Mouse (Mus musculus): ENCODE data around the gene B3galt6. TPM values are rescaled to one million over a fixed set of nuclear protein-coding genes. Genes with fewer than 3 reads are reported as not detected.
A peak's percentile ranks its signal among the peaks of the same experiment; 100 is the strongest.

Gene B3galt6
- total and polyA plus RNA-seq, 3 experiments: 3.6 to 11.7 (median 4.1) TPM

GRCm38 (mm10) chr4:155963106-155963505 is 29.3 kb downstream of the B3galt6 start:
- peak overlapping the region; percentile 75 for H3K4me3 ChIP-seq (ENCODE audit: low read depth, low read length)
- no peak for TF ChIP-seq CTCF (IDR thresholded peaks at IDR 0.05; ENCODE audit: low read depth, low read length)
- no peak for TF ChIP-seq GATA1 (IDR thresholded peaks at IDR 0.05; ENCODE audit: borderline replicate concordance, low read length)
- TF ChIP-seq GATA2 (IDR thresholded peaks at IDR 0.05; ENCODE audit: borderline replicate concordance, low read depth, low read length): no peak
- H3K4me1 ChIP-seq (ENCODE audit: insufficient read depth, low read depth, low read length): peaks cover 72% of the 10 kb centered on the region
- H3K36me3 ChIP-seq (replicated peaks): peaks cover 69% of the 10 kb centered on the region
- H3K9me3 ChIP-seq (replicated peaks): no peaks in the 10 kb centered on the region
- DNase-seq (ENCODE audit: low spot score) (no peak), ATAC-seq (ENCODE audit: extremely low read depth, insufficient number of reproducible peaks, low FRiP score, poor library complexity, severe bottlenecking) (no peak)
- no peaks in the 10 kb centered on the region for H3K27me3 ChIP-seq (ENCODE audit: insufficient read depth, low read length)

- peaks cover 66% of the 10 kb centered on the region for H3K4me1 ChIP-seq (ENCODE audit: insufficient read depth, low read depth, low read length)
- H3K4me3 ChIP-seq (ENCODE audit: low read depth, low read length): peak within 1 kb of the TSS; percentile 75
- peak; percentile 98 for DNase-seq (ENCODE audit: low spot score)
- H3K36me3 ChIP-seq (replicated peaks): peaks cover 76% of the 10 kb centered on the region
- peak; percentile 78 for ATAC-seq (ENCODE audit: extremely low read depth, insufficient number of reproducible peaks, low FRiP score, poor library complexity, severe bottlenecking)
- H3K9me3 ChIP-seq (replicated peaks): no peaks in the 10 kb centered on the region
- no peaks in the 10 kb centered on the region for H3K27me3 ChIP-seq (ENCODE audit: insufficient read depth, low read length)
- TF ChIP-seq TAL1 (conservative IDR thresholded peaks at IDR 0.05; ENCODE audit: low read depth, low read length) (no peak), POLR2AphosphoS5 (IDR thresholded peaks at IDR 0.05; ENCODE audit: insufficient replicate concordance, low read depth, low read length) (no peak), GATA2 (IDR thresholded peaks at IDR 0.05; ENCODE audit: borderline replicate concordance, low read depth, low read length) (no peak), GATA1 (IDR thresholded peaks at IDR 0.05; ENCODE audit: borderline replicate concordance, low read length) (no peak), CTCF (IDR thresholded peaks at IDR 0.05; ENCODE audit: low read depth, low read length) (no peak)
Observed at GRCm38 (mm10) chr4:155962167-155962971, 30.1 kb downstream of the B3galt6 start, which contains the start of gene C1qtnf12. TSS of gene C1qtnf12 (plus strand) at chr4:155962318.

DNA sequence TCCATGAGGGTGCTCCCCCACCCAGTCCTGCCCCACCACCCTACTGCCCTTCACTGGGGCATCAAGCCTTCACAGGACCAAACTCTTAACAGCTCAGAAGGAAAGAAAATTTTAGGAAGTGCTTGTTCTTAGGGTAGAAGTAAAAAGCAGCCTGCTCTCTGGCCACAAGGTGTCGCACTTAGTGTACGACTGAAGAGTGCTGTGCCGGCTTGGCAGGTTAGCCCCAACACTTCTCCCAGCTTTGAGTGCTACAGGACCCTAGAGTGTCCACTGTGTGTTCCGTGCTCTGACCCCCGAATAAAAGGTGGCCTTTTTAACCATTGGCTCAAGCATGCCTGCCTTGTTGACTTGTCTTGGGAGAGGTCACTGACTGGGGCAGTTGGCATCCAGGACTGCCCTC is 33.2 kb downstream of the B3galt6 start:
- DNase-seq (ENCODE audit: low spot score) (peak; percentile 51), ATAC-seq (ENCODE audit: extremely low read depth, insufficient number of reproducible peaks, low FRiP score, poor library complexity, severe bottlenecking) (peak; percentile 46; the same call in 1 of the 2 replicates)
- no peaks in the 10 kb centered on the region for H3K9me3 ChIP-seq (replicated peaks)
- H3K4me1 ChIP-seq (ENCODE audit: insufficient read depth, low read depth, low read length): peaks cover 44% of the 10 kb centered on the region
- H3K36me3 ChIP-seq (replicated peaks): peaks cover 74% of the 10 kb centered on the region
- no peaks in the 10 kb centered on the region for H3K27me3 ChIP-seq (ENCODE audit: insufficient read depth, low read length)
- no peak for TF ChIP-seq TAL1 (conservative IDR thresholded peaks at IDR 0.05; ENCODE audit: low read depth, low read length)
- no peak for TF ChIP-seq GATA2 (IDR thresholded peaks at IDR 0.05; ENCODE audit: borderline replicate concordance, low read depth, low read length)
- TF ChIP-seq CTCF (IDR thresholded peaks at IDR 0.05; ENCODE audit: low read depth, low read length): peak; percentile 68; the same call in 1 of the 2 replicates
- no peak for TF ChIP-seq GATA1 (IDR thresholded peaks at IDR 0.05; ENCODE audit: borderline replicate concordance, low read length)
- no peak for TF ChIP-seq POLR2AphosphoS5 (IDR thresholded peaks at IDR 0.05; ENCODE audit: insufficient replicate concordance, low read depth, low read length)
- no peak overlapping the region for H3K4me3 ChIP-seq (ENCODE audit: low read depth, low read length)

GRCm38 (mm10) chr4:155955491-155955890 is 37.0 kb downstream of the B3galt6 start:
- no peak for DNase-seq (ENCODE audit: low spot score)
- peaks cover 86% of the 10 kb centered on the region for H3K36me3 ChIP-seq (replicated peaks)
- no peak for TF ChIP-seq POLR2AphosphoS5 (IDR thresholded peaks at IDR 0.05; ENCODE audit: insufficient replicate concordance, low read depth, low read length)
- TF ChIP-seq TAL1 (conservative IDR thresholded peaks at IDR 0.05; ENCODE audit: low read depth, low read length): no peak
- TF ChIP-seq CTCF (IDR thresholded peaks at IDR 0.05; ENCODE audit: low read depth, low read length): no peak
- TF ChIP-seq GATA2 (IDR thresholded peaks at IDR 0.05; ENCODE audit: borderline replicate concordance, low read depth, low read length): no peak
- TF ChIP-seq GATA1 (IDR thresholded peaks at IDR 0.05; ENCODE audit: borderline replicate concordance, low read length): no peak
- H3K9me3 ChIP-seq (replicated peaks): no peaks in the 10 kb centered on the region
- no peaks in the 10 kb centered on the region for H3K27me3 ChIP-seq (ENCODE audit: insufficient read depth, low read length)
- ATAC-seq (ENCODE audit: extremely low read depth, insufficient number of reproducible peaks, low FRiP score, poor library complexity, severe bottlenecking): no peak
- H3K4me1 ChIP-seq (ENCODE audit: insufficient read depth, low read depth, low read length): peaks cover 12% of the 10 kb centered on the region; the same call in 1 of the 2 replicates
- H3K4me3 ChIP-seq (ENCODE audit: low read depth, low read length): no peak overlapping the region

GRCm38 (mm10) chr4:155947094-155947493 is 45.4 kb downstream of the B3galt6 start:
- DNase-seq (ENCODE audit: low spot score) (no peak), ATAC-seq (ENCODE audit: extremely low read depth, insufficient number of reproducible peaks, low FRiP score, poor library complexity, severe bottlenecking) (no peak)
- H3K36me3 ChIP-seq (replicated peaks): peaks cover 70% of the 10 kb centered on the region
- H3K4me1 ChIP-seq (ENCODE audit: insufficient read depth, low read depth, low read length): peaks cover 44% of the 10 kb centered on the region
- TF ChIP-seq POLR2AphosphoS5 (IDR thresholded peaks at IDR 0.05; ENCODE audit: insufficient replicate concordance, low read depth, low read length) (no peak), TAL1 (conservative IDR thresholded peaks at IDR 0.05; ENCODE audit: low read depth, low read length) (no peak), GATA1 (IDR thresholded peaks at IDR 0.05; ENCODE audit: borderline replicate concordance, low read length) (no peak), GATA2 (IDR thresholded peaks at IDR 0.05; ENCODE audit: borderline replicate concordance, low read depth, low read length) (no peak), CTCF (IDR thresholded peaks at IDR 0.05; ENCODE audit: low read depth, low read length) (no peak)
- no peaks in the 10 kb centered on the region for H3K9me3 ChIP-seq (replicated peaks)
- no peak overlapping the region for H3K4me3 ChIP-seq (ENCODE audit: low read depth, low read length)
- H3K27me3 ChIP-seq (ENCODE audit: insufficient read depth, low read length): no peaks in the 10 kb centered on the region

- H3K27me3 ChIP-seq (ENCODE audit: insufficient read depth, low read length): no peaks in the 10 kb centered on the region; the same call in 1 of the 2 replicates
- no peak for TF ChIP-seq GATA1 (IDR thresholded peaks at IDR 0.05; ENCODE audit: borderline replicate concordance, low read length)
- TF ChIP-seq TAL1 (conservative IDR thresholded peaks at IDR 0.05; ENCODE audit: low read depth, low read length): no peak
- TF ChIP-seq CTCF (IDR thresholded peaks at IDR 0.05; ENCODE audit: low read depth, low read length): no peak
- TF ChIP-seq GATA2 (IDR thresholded peaks at IDR 0.05; ENCODE audit: borderline replicate concordance, low read depth, low read length): no peak
- TF ChIP-seq POLR2AphosphoS5 (IDR thresholded peaks at IDR 0.05; ENCODE audit: insufficient replicate concordance, low read depth, low read length): no peak
- peaks cover 44% of the 10 kb centered on the region for H3K4me1 ChIP-seq (ENCODE audit: insufficient read depth, low read depth, low read length)
- no peak; the same call in 1 of the 2 replicates for ATAC-seq (ENCODE audit: extremely low read depth, insufficient number of reproducible peaks, low FRiP score, poor library complexity, severe bottlenecking)
- H3K36me3 ChIP-seq (replicated peaks): peaks cover 42% of the 10 kb centered on the region
- H3K4me3 ChIP-seq (ENCODE audit: low read depth, low read length): peak overlapping the region; percentile 97
- no peaks in the 10 kb centered on the region for H3K9me3 ChIP-seq (replicated peaks)
- peak; percentile 48 for DNase-seq (ENCODE audit: low spot score)
Observed at GRCm38 (mm10) chr4:155944271-155944670, 48.2 kb downstream of the B3galt6 start.
